Mouse (Mus musculus) heart, embryonic 14.5 days (tissue): ENCODE measurements around the gene Fnbp1l. TPM values are rescaled to one million over a fixed set of nuclear protein-coding genes. Genes with fewer than 3 reads are reported as not detected.

Experiments used
- ATAC-seq: fragments of 200-750 bp; cut with Nextera tagmentation; 2 replicates; pipeline ENCODE4 v1.8.0; 2017; ENCODE audit warnings: low read depth, moderate TSS enrichment; ENCODE audit not compliant: insufficient number of reproducible peaks, insufficient read depth, low FRiP score
- H3K27ac ChIP-seq, 2 experiments: fragments of 200-500 bp in 1 of 2; fragments of 300-500 bp in 1 of 2; sonication (generic) in 1 of 2; replicated peaks in 1 of 2; 2 replicates each; pipeline ENCODE4 v1.5.1; 2012 to 2014; ENCODE audit warnings: low read depth in 2 of 2, low read length in 2 of 2, control low read depth in 1 of 2, mild to moderate bottlenecking in 1 of 2, mixed read lengths in 1 of 2; ENCODE audit not compliant: control insufficient read depth in 1 of 2, insufficient read depth in 1 of 2
- H3K27me3 ChIP-seq: fragments of 300-500 bp; sonication (generic); 2 replicates; pipeline ENCODE4 v1.6.1; 2014; ENCODE audit warnings: mild to moderate bottlenecking, low read length, control low read depth; ENCODE audit not compliant: control insufficient read depth, insufficient read depth
- H3K36me3 ChIP-seq: fragments of 300-500 bp; sonication (generic); 2 replicates; pipeline ENCODE4 v1.6.1; 2014; ENCODE audit warnings: mild to moderate bottlenecking, control low read depth, low read length, mixed read lengths; ENCODE audit not compliant: control insufficient read depth, insufficient read depth
- H3K4me1 ChIP-seq, 2 experiments: fragments of 200-500 bp in 1 of 2; fragments of 300-500 bp in 1 of 2; sonication (generic) in 1 of 2; 2 replicates each; pipeline ENCODE4 v1.6.1; 2012 to 2014; ENCODE audit warnings: low read length in 2 of 2, control low read depth in 1 of 2, mixed read lengths in 1 of 2; ENCODE audit not compliant: control insufficient read depth in 2 of 2, insufficient read depth in 2 of 2
- H3K4me2 ChIP-seq: fragments of 300-500 bp; sonication (generic); 2 replicates; pipeline ENCODE4 v1.6.1; 2014; ENCODE audit warnings: mild to moderate bottlenecking, low read length
- H3K4me3 ChIP-seq, 2 experiments: fragments of 200-500 bp in 1 of 2; fragments of 300-500 bp in 1 of 2; sonication (generic) in 1 of 2; 2 replicates each; pipeline ENCODE4 v1.5.1; 2012 to 2014; ENCODE audit warnings: low read length in 2 of 2, mild to moderate bottlenecking in 2 of 2, control low read depth in 1 of 2, low read depth in 1 of 2, moderate library complexity in 1 of 2; ENCODE audit not compliant: control insufficient read depth in 1 of 2, insufficient read depth in 1 of 2
- H3K9ac ChIP-seq: fragments of 300-500 bp; sonication (generic); 2 replicates; pipeline ENCODE4 v1.6.1; 2014; ENCODE audit warnings: mild to moderate bottlenecking, low read length
- H3K9me3 ChIP-seq: fragments of 300-500 bp; sonication (generic); 2 replicates; pipeline ENCODE4 v1.6.1; 2016; ENCODE audit warnings: low read length, control low read depth; ENCODE audit not compliant: control insufficient read depth
- WGBS: fragments of 180-500 bp; shearing (Covaris S2); extraction: QIAGEN DNeasy Blood & Tissue Kit; methylation state at CpG from one replicate; pipeline ENCODE4 v1.1.7; 2014; 5-methylcytosine and 5-hydroxymethylcytosine counted together
- polyA plus RNA-seq: library from polyadenylated mRNA; unstranded; fragments of >200 nt; fragmentation: Nextera tagmentation; extraction: Ambion mirVana; gene quantifications from 2 replicates; pipeline ENCODE4 v1.2.1, GENCODE M21; 2014

Fnbp1l gene
- polyA plus RNA-seq, 1 experiment from 2014 or later: 29.5 TPM

DNA sequence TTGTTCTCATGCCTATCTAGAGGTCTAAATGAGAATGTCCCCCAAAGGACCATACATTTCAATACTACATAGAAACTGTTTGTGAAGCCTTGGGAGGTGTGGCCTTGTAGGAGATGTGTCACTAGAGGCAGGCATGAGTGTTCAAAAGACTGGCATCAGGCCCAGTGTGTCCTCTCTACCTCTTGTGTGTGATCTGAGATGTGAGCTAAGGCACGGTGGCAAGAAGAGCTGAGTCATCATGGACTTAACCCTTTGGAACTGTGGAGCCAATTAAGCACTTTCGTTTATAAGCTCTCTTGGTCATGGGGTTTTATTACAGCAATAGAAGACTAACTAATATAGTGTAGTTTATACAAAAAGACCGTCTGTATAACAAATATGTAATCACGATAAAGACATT is 16.3 kb downstream of the Fnbp1l start:
- Histone ChIP-seq H3K4me2 (no peak overlapping the region), H3K4me3 (no peak overlapping the region), H3K27me3 (no peaks in the 10 kb centered on the region), H3K9me3 (no peaks in the 10 kb centered on the region), H3K36me3 (no peaks in the 10 kb centered on the region), H3K27ac (no peak overlapping the region), H3K9ac (no peak overlapping the region), H3K4me1 (peaks cover 2 to 7% of the 10 kb centered on the region in 2 experiments; a peak in 3 of 4 replicates)
- 73% methylated on average over 4 of the region's 4 CpGs for WGBS
- no peak for ATAC-seq

DNA sequence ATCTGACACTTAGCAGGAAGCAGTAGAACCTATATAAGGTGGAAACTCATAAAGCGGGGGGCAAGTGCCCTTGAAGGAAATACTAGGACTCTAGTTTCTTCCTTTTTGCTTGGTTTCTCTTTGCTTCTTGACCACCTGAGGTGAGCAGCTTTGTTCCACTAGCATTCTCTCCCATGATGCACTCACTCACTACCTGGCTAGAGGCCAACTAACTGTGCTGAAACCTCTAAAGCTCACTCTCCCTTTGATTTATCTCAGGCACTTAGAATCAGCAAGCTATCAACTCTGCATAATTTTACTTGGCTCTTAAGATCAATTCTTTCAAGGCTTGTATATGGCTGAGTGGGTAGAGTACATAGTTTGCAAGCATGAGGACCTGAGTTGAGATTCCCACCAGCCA is 17.1 kb downstream of the Fnbp1l start:
- Histone ChIP-seq H3K9me3 (no peaks in the 10 kb centered on the region), H3K9ac (no peak overlapping the region), H3K36me3 (no peaks in the 10 kb centered on the region), H3K4me2 (no peak overlapping the region), H3K4me3 (no peak overlapping the region), H3K27me3 (no peaks in the 10 kb centered on the region), H3K27ac (no peak overlapping the region), H3K4me1 (peaks cover 2 to 7% of the 10 kb centered on the region in 2 experiments; a peak in 3 of 4 replicates)
- no peak for ATAC-seq
- 94% methylated on average over 1 of the region's 1 CpGs for WGBS

DNA sequence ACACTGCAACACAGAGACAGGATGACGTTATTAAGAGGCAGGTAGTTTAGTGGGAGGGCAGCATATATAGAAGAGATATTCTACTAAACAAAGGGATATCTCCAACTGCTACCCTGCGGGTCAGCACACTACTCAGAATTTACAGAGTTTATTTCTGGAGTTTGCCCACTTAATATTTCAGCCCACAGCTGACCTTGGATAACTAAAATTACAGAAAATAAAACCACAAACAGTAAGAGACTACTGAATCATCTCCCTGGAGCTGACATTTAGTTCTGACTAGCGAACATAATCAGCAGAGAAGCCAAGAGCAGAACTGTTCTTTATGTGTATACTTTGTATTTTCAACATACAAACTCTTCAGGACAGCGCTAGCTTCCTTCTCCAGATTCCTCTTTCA is 20.2 kb downstream of the Fnbp1l start:
- Histone ChIP-seq H3K36me3 (no peaks in the 10 kb centered on the region), H3K4me2 (no peak overlapping the region), H3K27me3 (no peaks in the 10 kb centered on the region), H3K27ac (no peak overlapping the region), H3K9me3 (no peaks in the 10 kb centered on the region), H3K9ac (no peak overlapping the region), H3K4me1 (peaks cover 2 to 7% of the 10 kb centered on the region in 2 experiments; a peak in 3 of 4 replicates), H3K4me3 (no peak overlapping the region)
- WGBS: 74% methylated on average over 4 of the region's 4 CpGs
- ATAC-seq: no peak

DNA sequence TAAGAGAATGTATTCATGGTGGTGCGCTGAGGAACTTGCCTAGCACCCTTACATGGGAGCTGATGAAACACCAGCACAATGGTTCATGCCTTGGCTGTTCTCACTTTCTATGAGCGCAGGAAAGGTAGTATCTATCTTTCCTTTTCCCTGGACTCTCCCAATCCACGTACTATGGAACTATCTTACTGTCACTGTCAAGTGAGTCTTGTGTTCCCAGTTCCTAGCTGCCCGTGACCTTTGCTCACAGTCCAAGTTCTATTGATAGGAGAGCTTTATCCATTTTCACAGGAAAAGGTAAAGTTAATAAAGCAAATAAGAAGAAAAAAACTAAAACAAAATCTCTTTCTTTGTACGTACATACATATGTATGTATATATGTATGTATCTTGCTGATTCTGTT is 28.7 kb downstream of the Fnbp1l start:
- no peaks in the 10 kb centered on the region for H3K27me3 ChIP-seq
- H3K4me3 ChIP-seq: no peak overlapping the region
- H3K27ac ChIP-seq: peak overlapping the region; percentile 38 to 72; a peak in 3 of 4 replicates
- peaks cover 5 to 11% of the 10 kb centered on the region in 2 experiments for H3K4me1 ChIP-seq
- H3K9ac ChIP-seq: no peak overlapping the region
- no peak for ATAC-seq
- no peaks in the 10 kb centered on the region for H3K36me3 ChIP-seq
- no peaks in the 10 kb centered on the region for H3K9me3 ChIP-seq
- no peak overlapping the region for H3K4me2 ChIP-seq
- WGBS: 73% methylated on average over 5 of the region's 5 CpGs

DNA sequence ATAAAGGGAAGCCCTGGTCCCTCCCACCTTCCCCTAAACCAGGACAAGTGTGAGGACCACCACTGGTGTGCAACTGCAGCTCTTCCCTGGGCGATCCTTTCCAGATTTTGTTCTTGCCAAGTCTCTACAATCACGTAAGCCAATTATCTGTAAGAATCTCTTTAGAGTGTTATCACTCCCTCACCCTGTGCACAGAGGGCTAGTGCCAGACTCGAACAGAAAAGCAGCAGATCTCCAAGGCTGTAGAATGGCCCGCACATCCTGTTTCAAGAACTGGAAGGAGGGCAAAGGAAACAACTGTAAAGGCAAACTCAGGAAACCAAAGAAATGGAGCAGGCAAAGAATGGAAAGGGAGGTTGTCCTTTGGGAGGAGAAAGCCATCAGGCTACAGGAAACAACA is 29.2 kb downstream of the Fnbp1l start:
- ATAC-seq: no peak
- H3K27ac ChIP-seq: peak overlapping the region; percentile 38 to 72; a peak in 3 of 4 replicates
- WGBS: 39% methylated on average over 4 of the region's 4 CpGs

DNA sequence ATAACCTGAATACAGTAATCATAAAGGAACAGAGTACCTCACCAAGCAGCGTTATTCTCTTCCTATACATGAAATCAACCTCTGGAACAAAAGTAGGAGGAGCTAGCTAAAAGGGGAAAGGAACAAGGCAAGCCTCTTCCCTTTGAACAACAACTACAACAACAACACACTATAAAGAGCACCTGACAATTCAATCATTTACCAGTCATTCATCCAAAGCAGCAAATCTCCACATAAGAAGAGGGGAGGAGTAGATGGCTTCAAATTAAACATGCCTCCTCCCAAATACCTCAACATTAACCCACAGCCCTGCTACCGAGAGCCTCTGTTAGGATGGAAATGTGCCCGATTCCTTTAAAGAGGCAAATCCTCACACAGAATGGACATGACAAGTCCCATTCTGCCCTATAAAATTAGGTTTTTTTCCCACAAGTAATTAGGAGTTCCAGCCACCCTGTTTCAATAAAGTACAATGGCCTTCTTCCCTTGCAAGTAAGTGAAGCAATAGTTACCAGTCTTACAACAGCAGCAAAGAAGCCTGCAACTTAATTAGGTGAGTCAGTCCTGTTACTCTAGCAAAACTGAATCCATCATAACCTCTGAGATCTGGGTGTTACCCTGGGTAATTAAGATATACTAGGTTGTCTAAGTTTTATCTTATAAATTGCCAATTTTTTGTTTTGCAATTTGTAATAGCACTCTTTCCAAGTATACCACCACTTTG is 32.4 kb downstream of the Fnbp1l start:
- no peak overlapping the region for H3K4me3 ChIP-seq
- no peak for ATAC-seq
- no peak overlapping the region for H3K27ac ChIP-seq
- H3K9ac ChIP-seq: no peak overlapping the region
- no peak overlapping the region for H3K4me2 ChIP-seq
- H3K36me3 ChIP-seq: no peaks in the 10 kb centered on the region
- peaks cover 5 to 9% of the 10 kb centered on the region in 2 experiments for H3K4me1 ChIP-seq
- H3K9me3 ChIP-seq: no peaks in the 10 kb centered on the region
- no peaks in the 10 kb centered on the region for H3K27me3 ChIP-seq
- WGBS: 83% methylated on average over 3 of the region's 3 CpGs

More for the DNA sequence above, 29.2 kb downstream of the Fnbp1l start:
- Histone ChIP-seq H3K4me2 (no peak overlapping the region), H3K4me3 (no peak overlapping the region), H3K27me3 (no peaks in the 10 kb centered on the region), H3K9ac (no peak overlapping the region), H3K4me1 (peaks cover 5 to 11% of the 10 kb centered on the region in 2 experiments), H3K36me3 (no peaks in the 10 kb centered on the region), H3K9me3 (no peaks in the 10 kb centered on the region)

DNA sequence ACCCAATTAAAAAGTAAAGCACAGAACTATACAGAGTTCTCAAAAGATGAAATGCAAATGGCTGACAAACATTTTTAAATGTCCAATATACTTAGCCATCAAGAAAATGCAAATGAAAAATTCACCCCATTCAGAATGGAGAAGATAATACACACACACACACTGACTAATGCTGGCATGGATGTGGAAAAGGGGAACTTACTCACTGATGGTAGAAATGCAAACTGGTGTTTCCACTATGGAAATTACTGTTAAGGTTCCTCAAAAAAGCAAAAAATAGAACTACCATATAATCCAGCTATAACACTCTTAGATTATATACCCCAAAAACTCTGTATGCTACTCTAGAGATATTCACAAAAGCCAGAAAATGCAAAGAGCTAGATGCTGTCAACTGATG is 42.2 kb downstream of the Fnbp1l start:
- Histone ChIP-seq H3K9ac (no peak overlapping the region), H3K27ac (no peak overlapping the region), H3K4me2 (no peak overlapping the region), H3K36me3 (no peaks in the 10 kb centered on the region), H3K9me3 (peaks cover 3% of the 10 kb centered on the region; the same call in 1 of the 2 replicates), H3K4me1 (no peaks in the 10 kb centered on the region; a peak in 1 of 4 replicates), H3K27me3 (no peaks in the 10 kb centered on the region), H3K4me3 (no peak overlapping the region)
- no peak for ATAC-seq

DNA sequence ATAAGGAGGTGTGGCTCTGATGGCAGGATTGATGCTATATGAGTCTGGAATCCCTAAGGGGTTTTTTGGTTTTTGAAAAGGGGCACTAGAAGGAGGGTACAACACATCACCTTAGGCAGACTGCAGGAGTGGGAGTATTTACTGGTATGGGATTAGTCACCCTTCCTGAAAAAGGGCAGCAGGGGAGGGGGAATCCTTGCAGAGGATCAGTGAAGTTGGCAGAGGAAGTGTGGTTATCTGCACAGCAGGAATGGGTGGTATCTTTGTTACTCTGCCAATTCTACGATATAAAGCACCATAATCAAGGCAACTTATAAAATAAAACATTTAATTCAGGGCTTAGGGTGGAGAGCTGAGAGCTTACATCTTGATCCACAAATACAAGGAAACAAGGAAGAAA is 44.6 kb downstream of the Fnbp1l start:
- ATAC-seq: no peak
- H3K27ac ChIP-seq: no peak overlapping the region
- no peak overlapping the region for H3K4me3 ChIP-seq
- H3K4me2 ChIP-seq: no peak overlapping the region
- no peak overlapping the region for H3K9ac ChIP-seq
- no peaks in the 10 kb centered on the region for H3K27me3 ChIP-seq
- H3K4me1 ChIP-seq: no peaks in the 10 kb centered on the region
- no peaks in the 10 kb centered on the region for H3K36me3 ChIP-seq
- WGBS: 64% methylated on average over 1 of the region's 1 CpGs
- peaks cover 3% of the 10 kb centered on the region; the same call in 1 of the 2 replicates for H3K9me3 ChIP-seq
